ENCODE assay signal across 10 mouse cellular contexts in the genomic region with DNA sequence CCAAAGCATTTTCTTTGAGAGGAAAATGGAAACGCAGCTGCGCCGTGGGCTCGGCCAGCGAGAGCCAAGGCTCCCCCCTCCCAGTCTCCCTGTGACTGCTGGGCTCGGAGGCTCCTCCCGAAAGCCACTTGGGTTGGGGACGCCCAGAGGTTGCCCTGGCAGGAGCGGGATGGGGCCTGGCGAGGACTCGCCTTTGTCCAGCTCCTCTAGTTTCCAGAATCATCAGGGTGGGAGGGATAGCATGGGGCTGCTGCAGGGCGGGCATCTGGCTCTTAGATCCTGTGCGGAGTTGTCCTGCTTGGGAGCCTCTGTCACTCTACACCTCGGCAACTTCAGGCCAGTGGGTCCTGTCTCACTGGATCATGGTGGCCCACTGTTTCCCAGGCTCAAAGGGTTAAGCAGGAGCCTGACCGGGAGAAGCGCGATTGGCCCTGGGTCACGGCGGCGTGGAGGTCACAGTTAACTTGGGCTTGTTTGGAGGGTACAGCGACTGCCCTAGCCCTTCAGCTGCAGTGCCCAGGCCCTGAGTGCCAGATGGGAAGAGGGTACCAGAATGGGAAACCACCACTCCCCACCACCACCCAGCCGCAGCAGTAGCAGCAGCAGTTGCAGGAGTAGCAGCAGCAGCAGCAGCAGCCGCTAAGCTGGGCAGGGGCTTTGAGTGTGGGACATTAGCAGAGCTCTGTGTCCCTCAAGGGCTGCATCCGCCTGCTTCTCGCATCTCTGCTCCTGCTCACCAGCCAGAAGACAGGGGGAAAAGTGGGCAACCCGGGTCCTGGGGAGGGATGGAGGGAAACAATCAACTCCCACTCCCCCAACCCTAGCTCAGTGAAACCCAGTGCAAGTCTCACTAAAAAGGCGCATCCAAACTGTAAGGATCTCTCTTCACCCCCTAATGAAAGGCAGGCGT. TPM values are rescaled to one million over a fixed set of nuclear protein-coding genes. Genes with fewer than 3 reads are reported as not detected.
DNase-seq lines count a peak whose midpoint lies in the region; ATAC-seq lines count a peak whose summit lies in the region.
"Had no signal": no experiment of that assay in that cellular context is flagged by ENCODE, and none has a peak within 500 bp of the region (broad histone marks: within the 10 kb centered on the region; RNA-seq: fewer than 3 reads in every experiment).

No protein-coding gene starts in this region.

- peak overlapping the region; percentile 92 for H3K27ac ChIP-seq in forebrain, embryonic 15.5 days (replicated peaks)
- peak overlapping the region; percentile 90 for H3K27ac ChIP-seq in midbrain, embryonic 16.5 days (ENCODE audit: low read length)

- peak; percentile 57 for ATAC-seq in forebrain, embryonic 15.5 days (replicated peaks)
- peak; percentile 52 for ATAC-seq in midbrain, embryonic 16.5 days

- no peaks in the 10 kb centered on the region for H3K36me3 ChIP-seq in forebrain, embryonic 15.5 days
- H3K36me3 ChIP-seq in midbrain, embryonic 16.5 days (ENCODE audit: control insufficient read depth, insufficient read depth, low read length): no peaks in the 10 kb centered on the region

- peaks cover 42% of the 10 kb centered on the region for H3K4me1 ChIP-seq in forebrain, embryonic 15.5 days
- peaks cover 25% of the 10 kb centered on the region for H3K4me1 ChIP-seq in midbrain, embryonic 16.5 days (ENCODE audit: control insufficient read depth, insufficient read depth, low read length)

- peak; percentile 27 to 53 for DNase-seq in gastrocnemius, postnatal 4 days (ENCODE audit: low spot score in 2 of 2)
- DNase-seq in gastrocnemius, adult 8-10 months (ENCODE audit: low spot score in 2 of 2): no peak
- peak; percentile 7 to 8 for DNase-seq in adrenal gland, postnatal 36 days
- DNase-seq in layer of hippocampus, adult 9-11 months: peak; percentile 17
- no peak for DNase-seq in c-Kit-positive CD71-positive TER-119-positive erythroid progenitor cells, embryonic 14.5 days (ENCODE audit: low spot score)
- DNase-seq in frontal cortex, adult 2 months (ENCODE audit: extremely low spot score in 1 of 2, low spot score in 1 of 2): no peak

- peaks cover 6% of the 10 kb centered on the region; the same call in 1 of the 2 replicates for H3K27me3 ChIP-seq in forebrain, embryonic 15.5 days
- H3K27me3 ChIP-seq in midbrain, embryonic 16.5 days (ENCODE audit: control insufficient read depth, insufficient read depth, low read depth, low read length): no peaks in the 10 kb centered on the region

- 1% methylated on average over 28 of the region's 28 CpGs for WGBS in forebrain, embryonic 15.5 days
- WGBS in midbrain, embryonic 16.5 days: under 1% methylated on average over 28 of the region's 28 CpGs

- H3K9me3 ChIP-seq in forebrain, embryonic 15.5 days: no peaks in the 10 kb centered on the region
- no peaks in the 10 kb centered on the region for H3K9me3 ChIP-seq in midbrain, embryonic 16.5 days (replicated peaks; ENCODE audit: control insufficient read depth, low read length, poor library complexity, severe bottlenecking)

- H3K4me2 ChIP-seq in forebrain, embryonic 15.5 days (replicated peaks): peak overlapping the region; percentile 99
- peak overlapping the region; percentile 91 for H3K4me2 ChIP-seq in midbrain, embryonic 16.5 days (ENCODE audit: low read length)

- peak overlapping the region; percentile 82 for H3K9ac ChIP-seq in forebrain, embryonic 15.5 days (replicated peaks)
- H3K9ac ChIP-seq in midbrain, embryonic 16.5 days (ENCODE audit: low read depth, low read length): peak overlapping the region; percentile 57

- peak overlapping the region; percentile 81 for H3K4me3 ChIP-seq in forebrain, embryonic 15.5 days
- H3K4me3 ChIP-seq in midbrain, embryonic 16.5 days (ENCODE audit: low read depth, low read length): peak overlapping the region; percentile 84
- H3K4me3 ChIP-seq: myocyte had no signal

RNA-seq across cellular contexts. Expression of a gene that starts 1.6 kb away (rescaled TPM):
- 10 to 100 TPM in 1 of 2 experiments, 1 to 10 TPM in 1; 7.0 to 10.8 TPM for total RNA-seq in gastrocnemius, postnatal 4 days (2021)
- under 1 TPM in 1 of 4 experiments, not detected in 3; 0.07 TPM for total RNA-seq in gastrocnemius, adult 8-10 months (2022)
- total RNA-seq in adrenal gland, postnatal 36 days (2021): 1 to 10 TPM; 1.3 to 2.8 TPM
- 16.1 and 18.3 TPM in 2 replicates for polyA plus RNA-seq in forebrain, embryonic 15.5 days (2015; fragmentation: Nextera tagmentation; extraction: Ambion mirVana)
- 25.1 and 27.9 TPM in 2 replicates for polyA plus RNA-seq in midbrain, embryonic 16.5 days (2015; fragmentation: Nextera tagmentation; extraction: Ambion mirVana)
- polyA plus RNA-seq in frontal cortex, adult 2 months (2012; rRNA removed): 10.2 and 10.8 TPM in 2 replicates
- total RNA-seq: MEL had no signal

Comparison
In these comparisons a context has a peak if more than half of its experiments do, and no peak if none do; other contexts are left out.
1. DNase-seq: peak in gastrocnemius, postnatal 4 days (2 of 2), adrenal gland, postnatal 36 days (2 of 2) and layer of hippocampus, adult 9-11 months (single experiment); none in gastrocnemius, adult 8-10 months (0 of 2), c-Kit-positive CD71-positive TER-119-positive erythroid progenitor cells, embryonic 14.5 days (single experiment) and frontal cortex, adult 2 months (0 of 2).